Mouse (Mus musculus): ENCODE results near the gene Ngrn.

DNA sequence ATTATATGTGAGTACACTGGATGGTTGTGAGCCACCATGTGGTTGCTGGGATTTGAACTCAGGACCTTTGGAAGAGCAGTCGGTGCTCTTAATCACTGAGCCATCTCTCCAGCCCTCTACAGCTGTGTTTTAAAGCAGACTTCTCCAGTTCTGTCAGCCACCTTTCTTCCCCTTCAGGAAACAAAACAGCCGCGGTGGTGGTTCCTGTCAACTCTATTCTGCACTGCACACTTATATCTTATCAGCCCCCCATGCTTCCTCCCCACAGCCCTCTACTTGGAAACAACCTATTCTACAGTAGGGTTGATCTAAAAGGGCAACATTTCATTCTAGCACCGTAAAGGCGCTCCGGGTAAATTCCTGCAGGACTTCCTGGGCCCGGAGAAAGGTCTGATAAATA is 14.2 kb upstream of the Ngrn start:
- TF ChIP-seq POLR2A (IDR thresholded peaks at IDR 0.05; ENCODE audit: low read depth, low read length) (no peak), CTCF (conservative IDR thresholded peaks at IDR 0.05; ENCODE audit: insufficient read depth, insufficient read length, low read depth, low read length) (no peak)
